Mouse (Mus musculus): ENCODE measurements at regions not wholly inside any gene's neighbourhood (a gene's known extent, or its start where the extent isn't known, plus 50 kb on each side); places are given as distances from the start of the nearest gene placed in this dataset.
A peak's percentile ranks its signal among the peaks of the same experiment; 100 is the strongest.

DNA sequence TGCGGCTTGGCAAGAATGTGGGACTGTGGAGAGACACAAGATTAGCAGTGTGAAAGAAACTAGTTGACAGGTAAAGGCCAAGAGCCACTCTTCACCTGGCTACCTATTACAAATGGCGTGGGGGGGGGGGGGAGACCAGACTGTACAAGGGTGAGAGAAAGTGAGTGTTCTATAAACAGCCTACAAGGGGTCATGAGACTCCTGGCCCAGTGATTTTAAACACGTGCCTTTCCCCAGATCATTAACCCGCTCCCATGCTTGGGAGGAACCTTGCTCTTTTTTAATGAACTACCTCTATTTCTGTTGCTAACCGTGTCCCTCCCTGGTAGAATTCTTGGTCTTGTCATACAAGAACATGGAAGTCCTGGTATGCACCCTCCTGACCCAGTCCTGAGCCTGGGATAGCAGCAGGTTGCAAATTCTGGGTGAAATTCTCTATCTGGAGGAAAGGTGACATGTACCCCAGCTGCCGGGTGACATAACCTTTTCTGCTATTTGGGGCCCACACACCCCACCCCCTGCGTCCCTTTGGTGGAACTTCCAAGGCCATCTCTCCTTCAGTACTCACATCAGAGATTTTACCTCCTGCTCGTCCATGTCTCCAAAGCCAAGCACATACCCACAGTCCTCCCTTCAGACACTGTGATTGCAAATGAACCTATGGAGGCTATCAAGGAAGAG, 340.8 kb upstream of the Hs6st1 start:
- no peaks in the 10 kb centered on the region for H3K27me3 ChIP-seq (ENCODE audit: insufficient read depth, low read length)
- no peak for ATAC-seq
- no peak for TF ChIP-seq CTCF (IDR thresholded peaks at IDR 0.05; ENCODE audit: low read depth)
- H3K4me2 ChIP-seq (ENCODE audit: low read depth), result no peak overlapping the region
- no peak overlapping the region for H3K9ac ChIP-seq
- 94% methylated on average over 8 of the region's 8 CpGs for WGBS
- no peaks in the 10 kb centered on the region for H3K36me3 ChIP-seq (ENCODE audit: insufficient read depth)
- no peaks in the 10 kb centered on the region for H3K4me1 ChIP-seq (ENCODE audit: insufficient read depth)
- no peak overlapping the region for H3K27ac ChIP-seq (ENCODE audit: low read depth, low read length)
- no peaks in the 10 kb centered on the region for H3K9me3 ChIP-seq (ENCODE audit: low read length)
- no peak for DNase-seq
- H3K4me3 ChIP-seq (ENCODE audit: low read depth, low read length), result no peak overlapping the region

DNA sequence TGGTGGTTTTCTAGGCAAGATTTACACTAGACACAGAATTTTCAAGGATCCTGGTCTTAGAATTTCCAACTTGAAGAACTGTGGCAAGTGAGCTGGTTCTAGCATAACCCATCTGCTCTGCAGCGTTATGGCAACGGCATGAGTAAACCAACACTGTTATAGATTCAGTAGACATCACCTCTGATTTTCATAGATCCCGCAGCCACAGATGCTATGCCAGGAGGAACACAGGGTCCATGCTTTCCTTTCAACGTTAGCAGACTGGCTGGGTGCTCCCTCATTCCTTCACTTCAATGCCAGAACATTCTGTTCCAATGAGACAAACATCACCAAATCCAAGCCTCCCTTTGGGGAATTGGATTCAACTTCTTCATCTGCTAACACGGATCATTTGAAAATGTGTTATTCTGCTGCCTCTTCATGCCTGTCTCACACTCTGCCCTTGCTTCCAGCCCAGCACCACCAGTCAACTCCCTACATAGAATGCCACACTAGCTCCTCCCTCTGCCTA, 338.4 kb upstream of the Hs6st1 start:
- no peaks in the 10 kb centered on the region for H3K9me3 ChIP-seq (ENCODE audit: low read length)
- WGBS, result 71% methylated on average over 5 of the region's 5 CpGs
- H3K27me3 ChIP-seq (ENCODE audit: insufficient read depth, low read length), result no peaks in the 10 kb centered on the region
- no peak overlapping the region for H3K9ac ChIP-seq
- no peaks in the 10 kb centered on the region for H3K4me1 ChIP-seq (ENCODE audit: insufficient read depth)
- no peak overlapping the region for H3K4me3 ChIP-seq (ENCODE audit: low read depth, low read length)
- ATAC-seq (peak; percentile 88), DNase-seq (peak; percentile 47)
- TF ChIP-seq CTCF (IDR thresholded peaks at IDR 0.05; ENCODE audit: low read depth), result no peak
- no peak overlapping the region for H3K27ac ChIP-seq (ENCODE audit: low read depth, low read length)
- no peak overlapping the region for H3K4me2 ChIP-seq (ENCODE audit: low read depth)
- H3K36me3 ChIP-seq (ENCODE audit: insufficient read depth), result no peaks in the 10 kb centered on the region

DNA sequence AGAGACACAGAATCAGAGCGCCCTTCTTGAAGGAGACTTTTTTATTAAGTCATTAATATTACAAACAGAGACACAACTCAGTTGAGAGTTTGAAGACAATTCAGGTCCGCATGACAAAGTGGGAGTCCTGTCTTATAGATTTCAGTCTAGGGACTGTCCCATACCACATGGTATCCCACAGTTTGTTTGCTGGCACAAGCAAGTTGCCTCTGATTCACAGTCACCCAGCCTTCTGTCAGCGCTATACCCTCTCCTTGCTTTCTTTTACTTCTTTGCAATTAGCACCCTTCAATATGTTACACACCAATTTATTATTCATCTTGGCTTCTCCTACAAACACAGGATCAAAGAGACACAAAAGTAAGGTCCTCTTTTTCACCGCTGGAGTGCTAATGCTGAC, 337.9 kb upstream of the Hs6st1 start:
- 71% methylated on average over 4 of the region's 4 CpGs for WGBS

GRCm38 (mm10) chr1:35736247-35736646, 332.0 kb upstream of the Hs6st1 start:
- Histone ChIP-seq H3K9ac (no peak overlapping the region), H3K4me3 (ENCODE audit: low read depth, low read length) (no peak overlapping the region), H3K27me3 (ENCODE audit: insufficient read depth, low read length) (no peaks in the 10 kb centered on the region), H3K36me3 (ENCODE audit: insufficient read depth) (no peaks in the 10 kb centered on the region), H3K9me3 (ENCODE audit: low read length) (no peaks in the 10 kb centered on the region), H3K4me1 (ENCODE audit: insufficient read depth) (no peaks in the 10 kb centered on the region), H3K4me2 (ENCODE audit: low read depth) (no peak overlapping the region), H3K27ac (ENCODE audit: low read depth, low read length) (no peak overlapping the region)
- TF ChIP-seq CTCF (IDR thresholded peaks at IDR 0.05; ENCODE audit: low read depth), result no peak
- DNase-seq (no peak), ATAC-seq (no peak)

More for the DNA sequence above, 337.9 kb upstream of the Hs6st1 start:
- Histone ChIP-seq H3K9me3 (ENCODE audit: low read length) (no peaks in the 10 kb centered on the region), H3K4me3 (ENCODE audit: low read depth, low read length) (no peak overlapping the region), H3K27ac (ENCODE audit: low read depth, low read length) (no peak overlapping the region), H3K4me1 (ENCODE audit: insufficient read depth) (no peaks in the 10 kb centered on the region), H3K9ac (no peak overlapping the region), H3K4me2 (ENCODE audit: low read depth) (no peak overlapping the region), H3K27me3 (ENCODE audit: insufficient read depth, low read length) (no peaks in the 10 kb centered on the region), H3K36me3 (ENCODE audit: insufficient read depth) (no peaks in the 10 kb centered on the region)
- no peak for TF ChIP-seq CTCF (IDR thresholded peaks at IDR 0.05; ENCODE audit: low read depth)
- no peak for DNase-seq
- peak; percentile 76 for ATAC-seq

DNA sequence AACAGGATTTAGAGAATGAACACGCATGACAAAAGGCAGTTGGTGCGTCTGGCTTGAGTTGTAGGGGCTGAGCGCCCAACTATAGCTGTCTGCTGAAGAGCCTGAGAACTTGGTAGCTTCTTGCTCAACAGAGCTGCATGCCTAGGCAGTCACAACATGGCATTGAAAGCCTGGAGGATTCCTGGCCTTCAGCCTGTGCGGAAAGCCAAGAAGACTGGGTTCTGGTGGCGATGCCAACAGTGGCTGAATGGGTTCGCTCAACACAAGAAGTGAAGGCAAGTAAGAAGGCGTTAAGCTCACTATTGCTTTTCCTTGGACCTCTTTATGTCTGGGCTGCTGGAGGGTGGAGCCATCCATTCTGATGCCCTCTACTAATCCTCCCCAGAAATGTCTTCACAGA, 318.6 kb upstream of the Hs6st1 start:
- H3K9me3 ChIP-seq (ENCODE audit: low read length), result no peaks in the 10 kb centered on the region
- H3K27me3 ChIP-seq (ENCODE audit: insufficient read depth, low read length), result no peaks in the 10 kb centered on the region
- H3K4me2 ChIP-seq (ENCODE audit: low read depth), result no peak overlapping the region
- no peak overlapping the region for H3K27ac ChIP-seq (ENCODE audit: low read depth, low read length)
- H3K4me1 ChIP-seq (ENCODE audit: insufficient read depth), result no peaks in the 10 kb centered on the region
- ATAC-seq (peak; percentile 80), DNase-seq (peak; percentile 73)
- H3K36me3 ChIP-seq (ENCODE audit: insufficient read depth), result no peaks in the 10 kb centered on the region
- H3K9ac ChIP-seq, result no peak overlapping the region
- H3K4me3 ChIP-seq (ENCODE audit: low read depth, low read length), result no peak overlapping the region
- TF ChIP-seq CTCF (IDR thresholded peaks at IDR 0.05; ENCODE audit: low read depth), result no peak
- 56% methylated on average over 7 of the region's 7 CpGs for WGBS

DNA sequence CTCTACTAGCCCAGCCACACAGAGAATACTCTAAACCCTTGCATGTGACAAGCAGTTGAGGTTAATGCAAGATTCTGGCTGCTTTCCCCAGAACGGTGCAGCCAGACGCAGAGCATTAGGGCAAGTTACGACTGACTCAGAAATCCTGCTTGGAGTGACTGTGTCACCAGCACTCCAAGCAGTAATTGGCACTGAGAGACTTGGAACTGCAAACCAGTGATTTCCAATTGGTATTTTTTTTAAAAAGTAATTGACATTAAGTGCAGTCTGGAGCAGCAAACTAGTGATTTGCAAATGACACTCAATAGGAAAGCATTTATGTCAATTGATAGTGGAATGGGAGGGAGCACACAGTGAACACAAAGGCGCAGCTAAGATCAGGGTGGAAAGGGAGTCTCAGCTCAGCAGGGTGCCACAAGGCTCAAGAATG, 318.1 kb upstream of the Hs6st1 start:
- ATAC-seq, result peak; percentile 86

GRCm38 (mm10) chr1:35752636-35753035, 315.6 kb upstream of the Hs6st1 start:
- TF ChIP-seq CTCF (IDR thresholded peaks at IDR 0.05; ENCODE audit: low read depth), result no peak

More for the DNA sequence above, 318.1 kb upstream of the Hs6st1 start:
- Histone ChIP-seq H3K27me3 (ENCODE audit: insufficient read depth, low read length) (no peaks in the 10 kb centered on the region), H3K9ac (no peak overlapping the region), H3K9me3 (ENCODE audit: low read length) (no peaks in the 10 kb centered on the region), H3K4me2 (ENCODE audit: low read depth) (no peak overlapping the region), H3K4me1 (ENCODE audit: insufficient read depth) (no peaks in the 10 kb centered on the region), H3K27ac (ENCODE audit: low read depth, low read length) (no peak overlapping the region), H3K4me3 (ENCODE audit: low read depth, low read length) (no peak overlapping the region), H3K36me3 (ENCODE audit: insufficient read depth) (no peaks in the 10 kb centered on the region)
- WGBS, result 2% methylated on average over 4 of the region's 4 CpGs
- peak; percentile 49 for DNase-seq
- TF ChIP-seq CTCF (IDR thresholded peaks at IDR 0.05; ENCODE audit: low read depth), result no peak

More at GRCm38 (mm10) chr1:35752636-35753035, 315.6 kb upstream of the Hs6st1 start:
- DNase-seq (no peak), ATAC-seq (no peak)
- Histone ChIP-seq H3K9me3 (ENCODE audit: low read length) (no peaks in the 10 kb centered on the region), H3K27me3 (ENCODE audit: insufficient read depth, low read length) (no peaks in the 10 kb centered on the region), H3K36me3 (ENCODE audit: insufficient read depth) (no peaks in the 10 kb centered on the region), H3K4me1 (ENCODE audit: insufficient read depth) (no peaks in the 10 kb centered on the region), H3K9ac (no peak overlapping the region), H3K4me3 (ENCODE audit: low read depth, low read length) (no peak overlapping the region), H3K4me2 (ENCODE audit: low read depth) (no peak overlapping the region), H3K27ac (ENCODE audit: low read depth, low read length) (no peak overlapping the region)
- WGBS, result 93% methylated on average over 9 of the region's 9 CpGs
